Mouse (Mus musculus) embryonic facial prominence, embryonic 10.5 days (tissue): ENCODE measurements around the gene Prdm15. TPM values are rescaled to one million over a fixed set of nuclear protein-coding genes. Genes with fewer than 3 reads are reported as not detected.

Experiments
- DNase-seq: peaks from one replicate; pipeline ENCODE4 v3.0.0-alpha.2; 2017; ENCODE audit warnings: low spot score
- H3K27ac ChIP-seq: fragments of 300-500 bp; sonication (generic); replicated peaks from 2 replicates; pipeline ENCODE4 v1.5.1; 2016; ENCODE audit warnings: mild to moderate bottlenecking
- H3K27me3 ChIP-seq: fragments of 300-500 bp; sonication (generic); replicated peaks from 2 replicates; pipeline ENCODE4 v1.6.1; 2016; ENCODE audit warnings: low read depth, mild to moderate bottlenecking; ENCODE audit not compliant: poor library complexity, severe bottlenecking
- H3K36me3 ChIP-seq: fragments of 300-500 bp; sonication (generic); replicated peaks from 2 replicates; pipeline ENCODE4 v1.6.1; 2016; ENCODE audit warnings: mild to moderate bottlenecking, moderate library complexity
- H3K4me1 ChIP-seq: fragments of 300-500 bp; sonication (generic); 2 replicates; pipeline ENCODE4 v1.6.1; 2016
- H3K4me3 ChIP-seq: fragments of 300-500 bp; sonication (generic); 2 replicates; pipeline ENCODE4 v1.5.1; 2016; ENCODE audit warnings: mild to moderate bottlenecking, moderate library complexity
- H3K9me3 ChIP-seq: fragments of 300-500 bp; sonication (generic); 2 replicates; pipeline ENCODE4 v1.6.1; 2016; ENCODE audit warnings: mild to moderate bottlenecking
- WGBS: fragments of 180-500 bp; shearing (Covaris S2); methylation state at CpG from one replicate; pipeline ENCODE4 v1.1.7; 2016; 5-methylcytosine and 5-hydroxymethylcytosine counted together
- polyA plus RNA-seq: library from polyadenylated mRNA; unstranded; fragments of >200 nt; fragmentation: Nextera tagmentation; extraction: Ambion mirVana; gene quantifications from 2 replicates; pipeline ENCODE4 v1.2.1, GENCODE M21; 2016

Gene Prdm15
- polyA plus RNA-seq = 16.6 and 17.2 TPM in 2 replicates

DNA sequence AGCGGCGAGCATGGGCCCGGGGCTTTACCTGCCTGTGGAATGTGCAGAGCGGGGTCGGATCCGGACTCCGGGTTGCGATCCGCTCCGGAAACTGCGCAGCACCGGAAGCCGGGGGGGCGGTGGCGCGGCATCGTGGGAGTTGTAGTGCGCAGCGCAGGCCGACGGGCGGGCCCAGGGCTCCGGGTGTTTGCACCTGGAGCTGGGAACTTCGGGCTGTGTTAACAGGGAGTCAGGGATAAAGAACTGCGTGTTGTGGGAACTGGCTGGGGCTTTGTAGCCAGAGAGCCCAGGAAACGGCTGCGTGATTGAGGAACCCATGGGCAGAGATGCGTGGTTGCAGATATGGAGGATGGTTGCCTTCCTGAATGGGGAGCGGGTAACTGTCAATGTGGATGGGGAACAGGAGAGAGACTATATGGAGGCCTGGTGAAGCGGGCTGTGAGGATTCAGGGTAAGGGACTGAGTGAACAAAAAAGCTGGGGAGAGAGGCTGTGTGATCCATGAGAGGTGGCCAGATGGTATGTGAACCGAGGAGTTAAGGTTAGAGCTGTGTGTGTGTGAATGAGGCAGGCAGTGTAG lies at the start of gene Prdm15:
TSS of gene Prdm15 (minus strand) at position 110 of the 579 bp plus-strand sequence.
- peak within 1 kb of the TSS; percentile 99 for H3K27ac ChIP-seq
- peak within 1 kb of the TSS; percentile 90 for H3K4me3 ChIP-seq
- WGBS = 2% methylated on average over 31 of the region's 31 CpGs
- peaks cover 23% of the 10 kb centered on the region for H3K36me3 ChIP-seq
- H3K27me3 ChIP-seq = no peaks in the 10 kb centered on the region
- peaks cover 25% of the 10 kb centered on the region for H3K4me1 ChIP-seq
- no peaks in the 10 kb centered on the region for H3K9me3 ChIP-seq
- DNase-seq = peak; percentile 93

DNA sequence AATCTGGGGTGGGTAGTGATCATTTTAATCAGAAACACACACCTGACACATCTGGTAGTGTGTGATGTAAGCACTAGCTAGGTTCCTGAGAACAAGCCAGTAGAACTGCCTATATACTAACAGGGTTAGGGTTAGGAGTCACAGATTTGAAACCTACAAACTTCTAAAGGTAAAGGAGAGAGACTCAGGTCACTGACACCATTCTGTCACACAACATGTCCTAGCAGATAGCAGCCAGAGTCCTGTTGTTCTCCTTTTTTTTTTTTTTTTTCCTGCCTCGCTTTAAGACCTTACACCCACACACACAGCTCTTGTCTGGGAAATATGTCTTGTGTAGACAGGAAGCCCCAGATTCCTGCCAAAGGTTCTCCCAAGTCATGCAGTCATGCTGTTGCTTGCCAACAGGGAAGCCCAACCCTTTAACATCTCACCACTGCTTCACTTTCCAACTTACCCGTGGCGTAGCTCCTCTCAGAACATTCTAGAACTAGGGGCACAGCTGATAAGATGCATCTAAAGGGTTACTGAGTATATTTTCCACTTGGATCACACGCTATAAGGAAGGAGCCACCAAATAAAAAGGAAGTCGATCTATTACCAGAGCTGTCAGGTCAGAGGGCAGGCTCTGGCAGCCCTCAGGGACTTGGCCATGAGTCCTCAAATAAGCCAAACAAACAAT lies 45.8 kb upstream of the Prdm15 start:
- WGBS = 81% methylated on average over 5 of the region's 5 CpGs
- H3K4me3 ChIP-seq = no peak overlapping the region
- no peak overlapping the region for H3K27ac ChIP-seq
- H3K36me3 ChIP-seq = no peaks in the 10 kb centered on the region
- H3K4me1 ChIP-seq = no peaks in the 10 kb centered on the region
- no peaks in the 10 kb centered on the region for H3K27me3 ChIP-seq
- no peak for DNase-seq
- no peaks in the 10 kb centered on the region for H3K9me3 ChIP-seq

DNA sequence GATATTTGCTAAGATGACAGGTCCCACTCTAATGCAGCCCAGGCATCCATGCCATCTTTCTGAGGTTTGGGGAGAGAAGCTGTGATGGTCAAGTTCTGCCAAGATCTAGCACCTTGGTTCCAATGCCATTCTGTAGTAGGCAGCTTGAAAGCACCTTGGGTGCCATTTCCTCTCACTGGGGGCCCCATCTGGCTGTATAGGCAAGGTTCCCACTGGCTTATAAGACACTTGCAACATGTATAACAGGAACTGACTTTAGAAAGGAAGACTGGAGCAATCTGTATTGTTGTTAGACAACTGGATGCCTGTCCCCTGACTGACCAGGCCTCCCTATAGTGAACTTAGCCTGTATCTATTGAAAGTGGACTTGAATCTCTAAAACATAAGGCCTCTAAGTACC lies 36.1 kb upstream of the Prdm15 start:
- H3K27me3 ChIP-seq = no peaks in the 10 kb centered on the region
- no peak overlapping the region for H3K27ac ChIP-seq
- peaks cover 13% of the 10 kb centered on the region for H3K36me3 ChIP-seq
- H3K4me1 ChIP-seq = no peaks in the 10 kb centered on the region
- H3K9me3 ChIP-seq = no peaks in the 10 kb centered on the region
- no peak for DNase-seq
- H3K4me3 ChIP-seq = no peak overlapping the region

DNA sequence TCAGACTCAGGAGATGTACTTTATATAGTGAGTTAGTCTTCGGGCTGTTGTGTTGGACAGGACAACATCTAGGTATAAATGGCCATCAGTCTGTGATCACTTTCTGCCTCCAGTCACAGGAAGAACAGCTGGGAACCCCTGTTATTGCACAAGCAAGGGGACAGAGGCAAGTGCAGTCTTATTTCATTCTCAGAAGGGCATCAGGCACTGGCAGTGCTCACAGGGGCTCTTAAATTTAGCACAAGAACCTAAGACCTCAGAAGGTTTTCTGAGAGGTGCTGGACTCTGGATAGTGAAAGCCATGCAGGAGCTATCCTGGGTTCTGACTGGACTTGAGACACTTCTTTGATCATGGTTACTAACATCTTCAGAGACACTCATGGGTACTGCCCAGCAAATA lies 32.0 kb upstream of the Prdm15 start:
- H3K4me3 ChIP-seq = no peak overlapping the region
- H3K27me3 ChIP-seq = no peaks in the 10 kb centered on the region
- H3K9me3 ChIP-seq = no peaks in the 10 kb centered on the region
- no peaks in the 10 kb centered on the region for H3K4me1 ChIP-seq
- WGBS = 88% methylated on average over 1 of the region's 1 CpGs
- DNase-seq = no peak
- no peak overlapping the region for H3K27ac ChIP-seq
- peaks cover 8% of the 10 kb centered on the region for H3K36me3 ChIP-seq

DNA sequence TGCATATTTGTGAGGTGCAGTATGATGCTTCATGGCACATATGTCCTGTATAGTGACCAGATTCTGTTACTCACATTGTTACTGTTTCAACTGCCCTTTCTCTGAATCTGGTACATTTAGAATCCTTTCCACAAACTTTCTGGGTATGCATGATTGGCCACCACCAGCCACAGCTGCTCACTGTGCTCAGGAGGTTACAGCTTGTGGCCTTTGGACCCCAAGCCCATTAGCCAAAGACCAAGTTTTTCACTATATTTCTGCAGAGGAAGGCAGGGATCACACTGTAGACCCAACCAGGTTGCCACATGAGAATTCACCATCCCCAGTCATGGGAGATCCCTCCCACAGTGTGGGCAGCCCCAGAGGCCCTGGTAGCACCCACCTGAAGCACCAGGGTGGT lies 31.2 kb upstream of the Prdm15 start:
- Histone ChIP-seq H3K36me3 (peaks cover 8% of the 10 kb centered on the region), H3K9me3 (no peaks in the 10 kb centered on the region), H3K27me3 (no peaks in the 10 kb centered on the region), H3K27ac (no peak overlapping the region), H3K4me1 (no peaks in the 10 kb centered on the region), H3K4me3 (no peak overlapping the region)
- no peak for DNase-seq

DNA sequence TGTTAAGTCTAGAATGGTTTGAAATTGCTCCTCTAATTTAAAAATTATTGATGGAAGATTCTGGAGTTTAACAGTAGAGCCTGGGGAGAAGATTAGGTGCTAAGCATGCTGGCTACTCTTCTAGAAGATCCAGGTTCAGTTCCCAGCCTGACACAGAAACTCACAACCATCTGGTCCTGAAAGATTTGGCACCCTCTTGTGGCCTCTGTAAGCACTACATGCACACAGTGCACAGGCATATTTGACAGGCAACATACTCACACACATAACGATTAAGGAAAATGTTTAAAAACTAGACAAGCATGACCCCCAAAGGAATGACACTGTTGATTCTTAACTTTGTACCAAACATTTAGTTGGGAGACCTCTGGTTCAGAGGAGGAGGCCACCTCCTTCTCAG lies 27.5 kb upstream of the Prdm15 start:
- Histone ChIP-seq H3K9me3 (no peaks in the 10 kb centered on the region), H3K36me3 (peaks cover 20% of the 10 kb centered on the region), H3K4me3 (no peak overlapping the region), H3K4me1 (no peaks in the 10 kb centered on the region), H3K27ac (no peak overlapping the region), H3K27me3 (no peaks in the 10 kb centered on the region)
- WGBS = 83% methylated on average over 1 of the region's 1 CpGs
- DNase-seq = peak; percentile 35

DNA sequence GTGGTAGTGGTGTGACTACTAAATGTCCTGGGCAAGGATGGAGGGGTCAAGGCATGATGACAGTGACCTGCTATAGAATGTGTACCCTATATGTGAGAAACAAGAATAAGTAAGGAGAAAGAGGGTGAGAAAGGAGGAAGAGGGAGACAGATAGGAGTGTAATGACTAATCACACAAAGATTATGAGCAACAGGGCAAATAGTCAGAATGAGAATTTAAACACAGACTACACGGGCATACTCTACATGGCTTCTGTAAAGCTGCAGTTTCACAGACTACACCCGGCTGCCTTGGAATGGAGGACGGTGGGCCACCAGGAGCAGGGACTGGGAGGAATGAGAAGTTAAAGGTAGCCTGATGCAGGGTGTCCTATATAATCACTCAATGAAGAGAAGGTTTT lies 25.9 kb upstream of the Prdm15 start:
- no peak overlapping the region for H3K27ac ChIP-seq
- 94% methylated on average over 3 of the region's 3 CpGs for WGBS
- no peaks in the 10 kb centered on the region for H3K9me3 ChIP-seq
- no peaks in the 10 kb centered on the region for H3K4me1 ChIP-seq
- H3K27me3 ChIP-seq = no peaks in the 10 kb centered on the region
- DNase-seq = no peak
- H3K36me3 ChIP-seq = peaks cover 22% of the 10 kb centered on the region
- H3K4me3 ChIP-seq = no peak overlapping the region

DNA sequence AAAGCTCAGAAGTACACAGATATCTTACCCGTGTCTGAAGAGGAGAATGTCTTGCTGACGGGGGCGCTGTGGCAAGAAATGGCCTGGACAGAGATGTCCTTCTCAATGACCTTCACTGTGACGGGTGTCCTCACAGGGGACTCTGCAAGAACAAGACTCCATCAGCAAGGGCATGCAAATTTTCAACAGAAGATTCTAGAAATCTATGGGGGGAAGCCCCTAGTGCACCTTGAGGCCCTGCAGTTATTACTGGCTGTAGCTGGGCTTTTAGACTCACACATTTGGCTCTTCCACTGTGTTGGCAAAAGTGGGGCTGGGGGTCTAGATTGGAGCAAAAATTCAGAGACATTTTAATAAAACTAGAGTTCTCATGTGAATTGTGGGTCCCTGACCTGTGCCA lies 23.5 kb upstream of the Prdm15 start:
- no peaks in the 10 kb centered on the region for H3K4me1 ChIP-seq
- no peak overlapping the region for H3K27ac ChIP-seq
- no peaks in the 10 kb centered on the region for H3K9me3 ChIP-seq
- no peak overlapping the region for H3K4me3 ChIP-seq
- no peaks in the 10 kb centered on the region for H3K27me3 ChIP-seq
- WGBS = 87% methylated on average over 4 of the region's 4 CpGs
- DNase-seq = no peak
- H3K36me3 ChIP-seq = peaks cover 22% of the 10 kb centered on the region

DNA sequence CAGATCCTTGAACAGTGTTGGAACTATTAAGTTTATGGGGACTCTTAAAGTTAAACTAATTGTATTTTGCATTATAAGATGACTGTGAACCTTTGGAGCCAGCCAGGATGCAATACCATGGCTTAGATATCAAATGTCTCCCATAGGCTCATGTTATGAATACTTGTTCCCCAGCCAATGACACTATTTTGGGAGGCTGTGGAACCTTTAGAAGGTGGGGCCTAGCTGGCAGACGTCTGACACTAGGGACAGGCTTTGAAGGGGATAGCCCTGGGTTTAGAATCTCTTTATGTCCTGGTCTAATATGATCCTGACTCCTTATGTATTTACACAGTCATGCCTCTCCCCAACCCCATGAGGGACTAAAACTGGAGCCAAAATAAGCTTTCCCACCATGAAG lies 22.7 kb upstream of the Prdm15 start:
- Histone ChIP-seq H3K4me3 (no peak overlapping the region), H3K4me1 (no peaks in the 10 kb centered on the region), H3K27me3 (no peaks in the 10 kb centered on the region), H3K9me3 (no peaks in the 10 kb centered on the region), H3K27ac (no peak overlapping the region), H3K36me3 (peaks cover 20% of the 10 kb centered on the region)
- DNase-seq = no peak
- WGBS = 57% methylated on average over 1 of the region's 1 CpGs

DNA sequence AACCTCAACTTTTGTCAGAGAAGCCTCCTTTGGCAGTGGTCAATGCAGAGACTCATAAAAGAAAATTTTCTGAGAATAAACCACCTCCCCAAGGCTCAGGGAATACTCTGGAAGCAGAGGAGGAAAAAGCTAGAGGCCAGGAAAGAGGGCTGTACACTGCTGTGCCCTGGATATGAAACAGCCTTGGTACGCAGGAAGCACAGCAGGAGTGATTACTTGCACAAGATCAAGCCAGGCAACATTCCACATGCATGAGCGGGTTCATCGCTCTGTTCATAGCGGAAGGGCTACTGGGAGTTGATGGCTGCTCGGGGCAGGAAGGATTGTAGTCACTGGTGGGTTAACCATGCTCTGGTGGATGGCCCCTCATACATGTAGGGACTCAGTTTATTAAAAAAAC lies 21.0 kb upstream of the Prdm15 start:
- WGBS = 81% methylated on average over 5 of the region's 5 CpGs

DNA sequence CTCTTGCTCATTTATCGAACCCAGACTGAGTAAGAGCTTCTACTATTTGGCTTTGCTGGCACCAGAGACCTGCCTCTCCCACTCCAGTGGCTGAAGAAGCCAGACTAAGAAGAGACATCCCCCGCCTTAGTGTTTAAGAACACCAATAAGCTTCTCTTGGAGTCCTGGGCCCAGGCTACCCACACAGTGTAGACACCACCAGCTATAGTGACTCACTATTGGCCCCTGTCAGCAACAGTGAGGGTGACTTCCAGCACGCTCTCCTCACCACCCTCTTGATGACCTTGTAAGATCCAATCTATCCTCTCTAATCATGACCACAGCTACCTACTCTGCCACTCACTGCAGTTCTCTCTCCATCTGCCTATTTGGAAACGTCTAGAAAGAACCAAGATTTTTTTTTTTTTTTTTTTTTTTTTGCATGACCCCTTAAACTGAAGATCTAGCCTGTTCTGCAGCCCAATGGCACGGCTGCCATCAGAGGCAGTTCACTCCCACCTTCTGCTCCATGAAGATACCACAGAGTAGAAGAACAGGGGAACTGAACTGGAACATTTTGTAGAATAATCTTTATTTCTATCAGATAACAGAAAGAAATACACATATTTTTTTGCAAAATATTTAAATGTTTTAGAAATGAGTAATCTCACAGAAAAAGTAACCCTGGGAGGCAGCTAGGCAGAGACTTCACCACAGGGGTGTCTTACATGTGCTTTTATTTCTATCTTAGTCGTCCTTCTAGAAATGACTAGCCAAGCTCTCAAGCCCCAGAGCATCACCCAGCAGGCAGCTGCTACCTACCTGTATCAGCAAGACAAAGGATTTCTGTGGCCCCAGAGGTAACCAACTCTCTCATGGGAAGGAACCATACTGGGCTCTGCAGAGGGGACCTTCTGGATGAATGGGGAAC lies 17.8 kb upstream of the Prdm15 start:
- no peaks in the 10 kb centered on the region for H3K27me3 ChIP-seq
- no peaks in the 10 kb centered on the region for H3K4me1 ChIP-seq
- no peak overlapping the region for H3K27ac ChIP-seq
- no peaks in the 10 kb centered on the region for H3K9me3 ChIP-seq
- no peak overlapping the region for H3K4me3 ChIP-seq
- DNase-seq = no peak
- WGBS = 74% methylated on average over 6 of the region's 6 CpGs
- H3K36me3 ChIP-seq = peaks cover 28% of the 10 kb centered on the region

More for the DNA sequence above, 21.0 kb upstream of the Prdm15 start:
- Histone ChIP-seq H3K27me3 (no peaks in the 10 kb centered on the region), H3K4me1 (no peaks in the 10 kb centered on the region), H3K27ac (no peak overlapping the region), H3K9me3 (no peaks in the 10 kb centered on the region), H3K4me3 (no peak overlapping the region), H3K36me3 (peaks cover 30% of the 10 kb centered on the region)
- DNase-seq = no peak

DNA sequence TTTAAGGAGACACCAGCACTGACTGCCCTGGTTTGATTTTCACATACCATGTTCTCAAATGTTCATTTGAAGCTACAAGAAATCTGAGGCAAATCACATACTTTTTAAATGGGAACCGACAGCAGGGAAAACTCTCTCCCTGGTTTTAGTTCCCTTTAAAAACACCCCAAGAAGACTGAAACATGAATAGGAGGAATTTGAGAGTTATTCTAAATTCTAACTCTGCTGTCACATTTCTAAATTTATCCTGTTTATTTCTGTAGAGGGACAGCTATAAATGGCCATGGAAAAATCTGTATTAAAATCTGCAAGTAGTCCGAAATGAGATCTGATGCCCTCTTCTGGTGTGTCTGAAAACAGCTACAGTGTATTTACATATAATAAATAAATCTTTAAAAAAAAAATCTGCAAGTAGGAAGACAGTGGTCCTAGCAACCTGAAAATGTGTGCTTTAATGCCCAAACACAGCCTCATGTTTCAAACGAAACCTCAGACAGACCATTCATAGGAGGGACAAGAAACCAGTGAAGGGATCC lies 12.3 kb upstream of the Prdm15 start:
- no peaks in the 10 kb centered on the region for H3K27me3 ChIP-seq
- WGBS = 83% methylated on average over 3 of the region's 3 CpGs

More for the DNA sequence above, 12.3 kb upstream of the Prdm15 start:
- Histone ChIP-seq H3K9me3 (no peaks in the 10 kb centered on the region), H3K27ac (no peak overlapping the region), H3K4me3 (no peak overlapping the region), H3K36me3 (peaks cover 28% of the 10 kb centered on the region), H3K4me1 (no peaks in the 10 kb centered on the region)
- DNase-seq = no peak
